Mouse (Mus musculus): ENCODE measurements around the gene Zfp541. TPM values are rescaled to one million over a fixed set of nuclear protein-coding genes. Genes with fewer than 3 reads are reported as not detected.
A peak's percentile ranks its signal among the peaks of the same experiment; 100 is the strongest.

Gene Zfp541
- polyA plus RNA-seq, 1 experiment: 0.18 TPM

GRCm38 (mm10) chr7:16111284-16112090 is 49.9 kb downstream of the Zfp541 start:
- TF ChIP-seq POLR2A (IDR thresholded peaks at IDR 0.05; ENCODE audit: borderline replicate concordance, extremely low read depth, insufficient read depth, insufficient read length, poor library complexity, severe bottlenecking) (no peak), CTCF (IDR thresholded peaks at IDR 0.05; ENCODE audit: borderline replicate concordance, extremely low read depth, insufficient read depth, insufficient read length) (no peak)
- no peak for DNase-seq (ENCODE audit: low read depth)

- TF ChIP-seq CTCF (IDR thresholded peaks at IDR 0.05; ENCODE audit: borderline replicate concordance, extremely low read depth, insufficient read depth, insufficient read length) (no peak), POLR2A (IDR thresholded peaks at IDR 0.05; ENCODE audit: borderline replicate concordance, extremely low read depth, insufficient read depth, insufficient read length, poor library complexity, severe bottlenecking) (no peak)
Observed at GRCm38 (mm10) chr7:16116418-16116817, 54.8 kb downstream of the Zfp541 start.

GRCm38 (mm10) chr7:16117100-16117499 is 55.5 kb downstream of the Zfp541 start:
- DNase-seq (ENCODE audit: low read depth): no peak
- TF ChIP-seq POLR2A (IDR thresholded peaks at IDR 0.05; ENCODE audit: borderline replicate concordance, extremely low read depth, insufficient read depth, insufficient read length, poor library complexity, severe bottlenecking): no peak
- TF ChIP-seq CTCF (IDR thresholded peaks at IDR 0.05; ENCODE audit: borderline replicate concordance, extremely low read depth, insufficient read depth, insufficient read length): no peak

More at GRCm38 (mm10) chr7:16116418-16116817, 54.8 kb downstream of the Zfp541 start:
- no peak for DNase-seq (ENCODE audit: low read depth)

GRCm38 (mm10) chr7:16119569-16120261 is 58.1 kb downstream of the Zfp541 start, which contains the start of gene Kptn:
Kptn (plus strand) TSS chr7:16119895.
- peak; percentile 97 for DNase-seq (ENCODE audit: low read depth)
- TF ChIP-seq POLR2A (IDR thresholded peaks at IDR 0.05; ENCODE audit: borderline replicate concordance, extremely low read depth, insufficient read depth, insufficient read length, poor library complexity, severe bottlenecking) (no peak), CTCF (IDR thresholded peaks at IDR 0.05; ENCODE audit: borderline replicate concordance, extremely low read depth, insufficient read depth, insufficient read length) (peak; percentile 94)

GRCm38 (mm10) chr7:16120262-16120600 is 58.6 kb downstream of the Zfp541 start:
- DNase-seq (ENCODE audit: low read depth): no peak
- TF ChIP-seq POLR2A (IDR thresholded peaks at IDR 0.05; ENCODE audit: borderline replicate concordance, extremely low read depth, insufficient read depth, insufficient read length, poor library complexity, severe bottlenecking): no peak
- TF ChIP-seq CTCF (IDR thresholded peaks at IDR 0.05; ENCODE audit: borderline replicate concordance, extremely low read depth, insufficient read depth, insufficient read length): no peak

- DNase-seq (ENCODE audit: low read depth): no peak
- TF ChIP-seq POLR2A (IDR thresholded peaks at IDR 0.05; ENCODE audit: borderline replicate concordance, extremely low read depth, insufficient read depth, insufficient read length, poor library complexity, severe bottlenecking) (no peak), CTCF (IDR thresholded peaks at IDR 0.05; ENCODE audit: borderline replicate concordance, extremely low read depth, insufficient read depth, insufficient read length) (no peak)
Observed at GRCm38 (mm10) chr7:16125829-16126228, 64.2 kb downstream of the Zfp541 start.

- TF ChIP-seq POLR2A (IDR thresholded peaks at IDR 0.05; ENCODE audit: borderline replicate concordance, extremely low read depth, insufficient read depth, insufficient read length, poor library complexity, severe bottlenecking): no peak
- no peak for TF ChIP-seq CTCF (IDR thresholded peaks at IDR 0.05; ENCODE audit: borderline replicate concordance, extremely low read depth, insufficient read depth, insufficient read length)
- peak; percentile 18 for DNase-seq (ENCODE audit: low read depth)
Observed at GRCm38 (mm10) chr7:16128344-16128743, 66.7 kb downstream of the Zfp541 start.

- DNase-seq (ENCODE audit: low read depth): peak; percentile 20
- TF ChIP-seq CTCF (IDR thresholded peaks at IDR 0.05; ENCODE audit: borderline replicate concordance, extremely low read depth, insufficient read depth, insufficient read length): no peak
- TF ChIP-seq POLR2A (IDR thresholded peaks at IDR 0.05; ENCODE audit: borderline replicate concordance, extremely low read depth, insufficient read depth, insufficient read length, poor library complexity, severe bottlenecking): no peak
Observed at GRCm38 (mm10) chr7:16128899-16129298, 67.3 kb downstream of the Zfp541 start.

- peak; percentile 91 for DNase-seq (ENCODE audit: low read depth)
- TF ChIP-seq CTCF (IDR thresholded peaks at IDR 0.05; ENCODE audit: borderline replicate concordance, extremely low read depth, insufficient read depth, insufficient read length): no peak
- TF ChIP-seq POLR2A (IDR thresholded peaks at IDR 0.05; ENCODE audit: borderline replicate concordance, extremely low read depth, insufficient read depth, insufficient read length, poor library complexity, severe bottlenecking): no peak
Observed at GRCm38 (mm10) chr7:16129421-16129845, 67.8 kb downstream of the Zfp541 start, which contains the start of gene Slc8a2. Slc8a2 (plus strand) TSS chr7:16129826.

- TF ChIP-seq CTCF (IDR thresholded peaks at IDR 0.05; ENCODE audit: borderline replicate concordance, extremely low read depth, insufficient read depth, insufficient read length): no peak
- TF ChIP-seq POLR2A (IDR thresholded peaks at IDR 0.05; ENCODE audit: borderline replicate concordance, extremely low read depth, insufficient read depth, insufficient read length, poor library complexity, severe bottlenecking): no peak
- peak; percentile 97 for DNase-seq (ENCODE audit: low read depth)
Observed at GRCm38 (mm10) chr7:16129846-16130691, 68.5 kb downstream of the Zfp541 start.

Data from brain, embryonic 14.5 days (tissue).